Mouse (Mus musculus) frontal cortex, adult 2 months (tissue): ENCODE results near the gene Agrp. TPM values are rescaled to one million over a fixed set of nuclear protein-coding genes. Genes with fewer than 3 reads are reported as not detected.

Source experiments
- DNase-seq, 2 experiments: peaks; one replicate each; pipeline ENCODE4 v3.0.0; 2022; ENCODE audit warnings: low spot score in 1 of 2; ENCODE audit errors: extremely low spot score in 1 of 2
- polyA plus RNA-seq: library from polyadenylated mRNA; depleted of rRNA; stranded (reverse); fragments of >200 nt; gene quantifications from 2 replicates; pipeline ENCODE4 v1.2.3, GENCODE M21; 2012

Agrp gene
- polyA plus RNA-seq, 1 experiment: 0.36 TPM

DNA sequence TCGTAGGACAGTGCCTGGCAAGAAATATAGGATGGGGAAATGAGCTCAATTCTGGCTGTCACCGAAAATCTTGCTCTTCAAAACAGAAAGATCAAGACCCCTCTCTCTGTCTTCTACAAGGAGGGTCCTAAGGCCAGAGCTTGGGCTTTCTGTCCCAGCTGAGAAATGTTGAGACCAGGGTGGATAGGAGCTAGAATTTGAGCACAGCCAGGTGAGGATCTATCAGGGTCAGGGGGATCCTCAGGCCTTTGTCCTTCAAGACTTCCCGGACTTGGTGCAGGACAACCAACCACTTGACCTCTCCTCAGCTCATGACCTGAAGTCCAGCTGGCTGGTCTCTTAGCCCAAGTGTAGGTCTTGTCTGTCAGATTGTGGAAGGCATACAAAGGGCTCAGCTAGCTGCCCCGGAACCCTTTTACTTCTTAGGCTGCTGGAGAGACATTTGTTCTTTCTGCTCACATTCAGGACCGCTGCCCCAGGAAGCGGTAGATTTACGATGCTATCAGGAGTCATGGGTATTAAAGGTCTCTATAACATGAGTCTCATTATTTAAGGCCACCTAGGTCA lies 13.4 kb downstream of the Agrp start:
- no peak for DNase-seq

DNA sequence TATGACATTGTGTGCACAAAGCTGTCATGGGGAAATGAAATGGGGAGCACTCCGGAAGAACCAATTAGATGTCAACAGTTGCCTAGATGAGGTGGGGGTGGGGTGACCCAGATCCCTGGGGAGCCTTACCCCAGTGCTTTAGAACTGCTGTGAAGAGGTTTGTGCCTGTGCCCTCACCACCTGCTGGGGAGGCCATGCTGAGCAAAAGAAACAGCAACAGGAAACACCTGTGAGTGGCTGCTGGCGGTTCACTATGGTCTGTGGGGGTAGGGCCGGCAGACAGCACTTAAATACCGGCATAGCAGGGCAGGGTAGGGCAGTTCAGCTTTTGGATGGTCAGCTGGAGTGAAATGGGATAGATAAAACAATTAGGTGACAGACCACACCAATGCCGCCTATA lies 14.1 kb downstream of the Agrp start:
- no peak for DNase-seq

DNA sequence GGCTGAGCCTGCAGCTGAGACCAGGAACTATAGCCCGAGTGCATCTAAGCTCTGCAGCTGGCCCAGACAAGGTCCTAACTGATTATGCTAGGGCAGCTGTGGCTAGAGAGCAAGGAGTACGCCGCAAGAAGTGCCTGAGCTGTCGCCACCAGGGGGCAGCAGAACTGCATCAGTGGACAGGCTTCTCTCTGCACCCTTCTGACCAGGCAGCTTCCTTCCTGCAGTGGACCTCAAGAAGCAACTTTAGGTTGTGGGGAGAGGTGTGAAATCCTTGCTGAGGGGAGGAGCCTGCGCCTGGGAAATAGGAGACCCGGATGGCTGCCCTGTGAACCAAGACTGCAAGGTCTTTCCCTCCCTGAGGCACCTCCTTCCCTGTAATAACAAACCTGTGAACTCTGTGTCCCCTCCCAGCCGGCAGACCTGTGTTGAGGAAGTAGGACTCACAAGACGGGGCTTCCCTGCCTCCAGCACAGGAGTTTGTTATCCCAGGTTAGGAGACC lies 14.7 kb downstream of the Agrp start:
- peak; percentile 88 to 97 for DNase-seq

DNA sequence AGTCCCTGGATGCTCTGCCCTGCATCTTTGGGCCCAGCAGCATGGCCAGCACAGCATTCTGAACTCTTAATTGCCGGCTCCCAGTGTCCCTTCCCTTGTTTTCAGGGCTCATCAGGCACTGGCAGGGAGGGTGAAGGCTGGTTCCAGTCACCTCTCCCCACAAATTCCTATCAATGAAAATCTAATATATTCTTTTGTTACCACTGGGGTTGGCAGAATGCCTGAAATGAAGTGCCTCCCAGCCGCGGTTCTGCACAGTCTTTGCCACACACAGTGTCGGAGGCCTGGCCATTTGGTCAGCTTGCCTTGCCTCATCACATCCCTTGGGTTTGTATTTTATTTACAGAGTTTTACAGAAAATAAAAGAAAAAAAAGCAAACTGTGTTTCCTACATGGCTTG lies 15.4 kb downstream of the Agrp start:
- no peak for DNase-seq

DNA sequence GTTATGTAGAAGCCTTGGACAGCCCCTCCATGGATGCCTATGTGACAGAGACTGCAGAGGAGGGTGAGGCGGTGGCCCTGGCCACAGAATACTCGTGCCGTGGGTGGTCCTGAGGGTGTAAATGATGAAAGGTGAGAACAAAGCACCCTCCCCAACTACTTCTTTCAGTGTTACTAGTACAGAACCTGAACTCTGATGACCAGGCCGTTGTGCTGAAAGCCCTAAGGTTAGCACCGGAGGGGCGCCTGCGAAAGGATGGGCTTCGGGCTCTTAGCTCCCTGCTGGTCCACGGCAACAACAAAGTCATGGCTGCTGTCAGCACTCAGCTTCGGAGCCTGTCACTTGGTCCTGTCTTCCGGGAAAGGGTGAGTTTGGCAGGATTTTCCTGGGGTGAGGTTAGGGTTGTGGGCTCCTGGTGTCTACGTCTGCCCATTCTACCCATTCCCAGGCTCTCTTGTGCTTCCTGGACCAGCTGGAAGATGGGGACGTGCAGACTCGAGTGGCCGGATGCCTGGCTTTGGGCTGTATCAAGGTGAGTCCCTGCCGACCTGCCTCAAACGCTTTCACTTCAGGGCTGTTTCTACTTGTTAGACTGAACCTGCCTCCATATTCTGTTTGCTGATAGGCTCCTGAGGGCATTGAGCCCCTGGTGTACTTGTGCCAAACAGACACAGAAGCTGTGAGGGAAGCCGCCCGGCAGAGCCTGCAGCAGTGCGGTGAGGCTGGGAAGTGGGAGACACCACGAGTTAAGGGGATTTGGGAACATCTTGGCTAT lies 16.1 kb downstream of the Agrp start:
- no peak for DNase-seq

DNA sequence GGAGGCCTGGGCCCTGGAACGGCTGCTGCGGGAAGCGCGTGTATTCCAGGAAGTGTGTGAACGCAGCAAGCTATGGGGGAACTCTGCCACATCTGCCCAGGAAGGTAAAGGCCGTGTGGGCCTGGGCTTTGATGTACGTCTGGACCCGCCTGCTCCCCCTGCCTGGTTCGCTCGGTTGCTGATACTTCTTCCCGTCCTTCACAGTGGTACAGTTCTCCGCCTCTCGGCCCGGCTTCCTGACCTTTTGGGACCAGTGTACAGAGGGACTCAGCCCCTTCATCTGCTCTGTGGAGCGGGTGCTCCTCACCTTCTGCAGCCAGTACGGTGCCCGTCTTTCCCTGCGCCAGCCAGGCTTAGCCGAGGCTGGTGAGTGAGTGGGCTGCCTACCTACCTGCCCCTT lies 17.0 kb downstream of the Agrp start:
- no peak for DNase-seq

DNA sequence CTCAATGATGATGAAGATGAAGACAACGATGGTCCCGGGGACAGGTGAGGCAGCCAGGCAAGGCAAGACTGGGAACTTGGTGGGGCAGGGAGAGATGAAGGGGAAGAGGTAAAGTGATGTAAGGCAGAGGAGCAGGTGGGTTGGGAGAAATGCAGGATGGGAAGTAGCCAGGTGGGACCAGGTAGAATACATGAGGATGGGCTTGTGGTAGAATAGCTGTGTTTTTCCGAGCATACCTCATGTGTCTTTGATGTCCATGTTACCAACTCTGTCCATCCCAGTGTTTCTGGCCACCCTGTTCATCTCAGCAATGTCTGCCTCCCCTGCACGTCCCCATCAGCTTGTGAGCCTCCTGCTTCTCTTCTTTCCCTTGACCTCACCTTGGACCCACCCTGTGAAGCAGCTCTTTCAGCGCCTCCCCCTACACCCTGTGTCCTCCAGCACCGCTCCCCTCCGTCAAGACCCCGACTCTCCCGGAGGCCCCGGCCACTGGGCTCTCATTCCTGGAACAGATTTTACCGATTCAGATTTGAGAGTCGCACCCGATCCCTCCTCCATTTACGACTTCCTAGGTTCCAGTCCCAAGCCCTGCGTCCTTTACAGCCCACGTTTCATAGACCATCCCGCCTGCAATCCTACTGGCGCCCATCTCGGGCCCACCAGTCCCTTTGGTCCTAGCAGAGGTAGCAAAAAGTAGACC lies 18.2 kb downstream of the Agrp start:
- no peak for DNase-seq

DNA sequence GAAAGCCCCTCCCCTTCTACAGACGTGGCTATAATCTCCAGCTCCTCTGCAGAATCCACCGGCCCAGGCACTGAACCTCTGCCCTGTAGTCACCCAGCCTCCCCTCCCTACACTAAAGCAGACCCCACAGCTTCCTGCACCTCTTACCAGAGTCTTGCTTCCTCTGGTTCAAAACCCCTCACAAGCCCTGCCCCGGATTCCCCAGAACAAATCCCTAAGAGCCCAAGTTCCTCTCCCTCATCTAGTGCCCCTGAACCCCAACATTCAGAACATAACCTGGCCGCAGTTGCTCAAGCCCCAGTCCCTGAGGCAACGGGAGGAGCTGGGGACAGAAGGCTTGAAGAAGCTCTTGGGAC lies 18.9 kb downstream of the Agrp start:
- DNase-seq: no peak

DNA sequence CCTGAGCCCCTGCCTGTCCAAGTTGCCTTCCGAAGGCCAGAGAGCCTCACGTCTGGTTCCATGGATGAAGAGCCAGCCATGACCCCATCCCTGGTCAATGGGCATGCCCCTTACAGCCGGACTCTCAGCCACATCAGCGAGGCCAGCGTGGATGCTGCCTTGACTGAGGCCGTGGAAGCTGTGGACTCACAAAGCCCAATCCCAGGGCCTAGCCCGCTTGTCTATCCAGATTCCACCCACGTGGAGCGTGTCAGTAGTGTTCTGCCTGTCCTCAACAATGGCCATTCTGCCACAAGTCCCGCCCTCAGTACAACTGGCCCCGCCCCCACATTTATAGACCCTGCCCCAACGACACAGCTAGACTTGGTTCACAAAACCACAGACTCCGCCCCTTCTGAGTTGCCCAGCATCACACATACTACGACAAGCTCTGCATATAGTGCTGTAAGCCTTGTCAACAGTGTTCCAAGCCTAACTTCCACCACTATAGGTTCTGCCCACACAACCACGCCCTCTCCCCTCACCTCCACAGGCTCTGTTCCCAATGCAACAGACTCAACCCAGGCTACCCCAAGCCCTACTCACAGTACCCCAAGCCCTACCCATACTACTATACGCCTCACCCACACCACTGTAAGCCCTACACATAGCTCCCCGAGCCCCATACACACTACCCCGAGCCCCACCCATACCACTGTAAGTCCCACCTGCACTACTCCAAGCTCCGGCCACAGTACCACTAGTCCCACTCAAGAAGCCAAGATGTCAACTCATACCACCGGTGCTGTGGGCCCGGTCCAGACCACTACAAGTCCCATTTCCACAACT lies 19.5 kb downstream of the Agrp start:
- no peak for DNase-seq

DNA sequence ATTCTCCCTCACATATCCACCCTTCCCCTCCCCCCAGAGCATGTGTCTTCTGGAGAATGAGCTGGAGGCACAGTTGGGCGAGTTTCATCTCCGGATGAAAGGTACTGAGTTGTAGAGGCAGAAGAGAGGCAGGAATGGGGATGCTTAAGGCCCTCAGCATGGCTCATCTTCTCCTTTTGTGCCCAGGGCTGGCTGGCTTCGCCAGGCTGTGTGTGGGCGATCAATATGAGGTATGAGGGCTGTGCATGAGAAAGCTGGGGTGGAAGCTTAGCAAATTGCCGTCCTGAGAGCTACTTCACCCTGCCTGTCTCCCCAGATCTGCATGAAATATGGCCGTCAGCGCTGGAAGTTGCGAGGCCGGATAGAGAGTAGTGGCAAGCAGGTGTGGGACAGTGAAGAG lies 21.3 kb downstream of the Agrp start:
- peak in 1 of 2 experiments; percentile 74 for DNase-seq

DNA sequence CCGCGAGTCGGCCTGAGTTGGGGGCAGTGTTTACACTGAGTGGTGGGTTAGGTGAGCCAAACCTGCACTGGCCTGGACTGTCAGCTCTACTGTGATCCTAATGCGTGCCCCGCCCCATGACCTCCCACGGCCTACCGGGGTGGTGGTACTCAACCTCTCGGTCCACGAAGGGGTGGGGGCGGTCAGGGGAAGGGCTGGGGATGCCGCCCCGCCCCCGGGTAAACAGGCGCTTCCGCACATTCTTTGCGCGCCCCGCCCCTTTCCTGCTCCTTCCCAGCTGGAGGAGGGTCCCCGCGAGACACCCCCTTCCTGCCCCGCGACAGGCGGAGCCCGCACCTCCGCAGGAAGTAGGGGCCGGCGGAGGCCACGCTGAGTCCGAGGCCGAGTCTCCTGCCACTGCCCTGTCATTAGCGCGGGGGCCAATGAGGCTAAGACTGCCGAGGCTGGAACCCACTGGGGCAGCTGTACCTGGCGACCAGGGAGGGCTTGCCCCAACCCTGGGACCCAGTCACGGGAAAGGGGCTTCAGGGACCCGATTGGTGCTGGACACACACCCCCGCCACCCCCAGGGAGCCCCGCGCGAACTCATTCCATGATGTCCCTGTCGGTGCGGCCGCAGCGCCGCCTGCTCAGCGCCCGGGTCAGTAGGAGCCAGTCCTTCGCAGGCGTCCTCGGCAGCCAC lies 23.2 kb downstream of the Agrp start:
- DNase-seq: no peak

DNA sequence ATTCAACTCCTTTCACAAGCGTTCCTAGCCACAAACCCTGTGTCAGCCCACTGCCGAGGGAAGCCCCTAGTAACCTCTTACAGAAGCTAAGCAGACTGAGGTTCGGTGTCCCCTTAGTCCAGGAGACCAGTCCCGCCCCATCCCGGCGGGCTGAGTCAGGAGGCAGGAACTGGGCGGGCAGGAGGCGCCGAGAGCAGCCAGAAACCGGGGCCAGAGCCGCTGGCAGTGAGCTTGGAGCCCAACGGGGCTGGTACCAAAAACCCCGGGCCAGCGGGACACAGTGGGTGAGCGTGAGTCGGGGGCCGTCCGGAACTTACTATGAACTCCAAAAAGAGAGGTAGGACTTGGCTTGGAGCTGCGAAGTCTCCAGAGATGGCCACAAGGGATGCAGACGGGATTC lies 24.2 kb downstream of the Agrp start:
- no peak for DNase-seq

DNA sequence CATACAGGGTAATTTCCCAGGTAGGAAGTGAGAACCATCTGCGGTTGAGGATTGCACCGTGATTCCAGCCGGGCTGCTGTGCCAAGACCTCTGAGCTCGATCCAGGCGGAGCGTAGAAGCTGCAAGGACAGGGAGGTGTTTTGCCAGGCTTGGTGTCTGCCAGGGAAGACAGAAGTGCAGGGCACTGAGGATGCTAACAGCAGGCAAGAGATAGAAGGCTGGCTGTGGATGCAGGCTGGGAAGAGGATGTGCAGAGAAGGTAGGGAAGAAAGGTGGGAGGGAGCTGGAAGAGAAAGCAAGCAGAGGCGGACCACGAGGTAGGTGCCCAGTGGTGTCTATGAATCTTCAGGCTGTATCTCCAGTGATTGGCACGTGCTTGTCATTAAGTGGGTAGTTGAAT lies 25.4 kb downstream of the Agrp start:
- peak in 1 of 2 experiments; percentile 58 for DNase-seq

DNA sequence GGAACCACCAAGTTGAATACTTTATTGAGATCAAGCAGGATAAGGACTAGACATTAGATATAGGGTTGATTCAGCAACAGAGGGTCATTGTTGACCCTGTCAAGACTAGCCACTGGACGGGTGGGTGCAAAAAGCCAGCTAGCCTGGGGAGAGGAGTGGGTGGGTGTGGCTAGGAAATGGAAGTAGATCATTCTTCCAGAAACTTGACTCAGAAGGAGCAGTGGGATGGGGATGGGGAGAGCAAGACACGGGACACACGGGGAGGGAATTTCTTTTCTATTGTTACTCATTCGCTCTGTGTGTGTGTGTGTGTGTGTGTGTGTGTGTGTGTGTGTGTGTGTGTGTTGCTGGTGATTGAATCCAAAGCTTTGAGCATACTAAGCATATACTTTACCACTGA lies 27.4 kb downstream of the Agrp start:
- DNase-seq: no peak

DNA sequence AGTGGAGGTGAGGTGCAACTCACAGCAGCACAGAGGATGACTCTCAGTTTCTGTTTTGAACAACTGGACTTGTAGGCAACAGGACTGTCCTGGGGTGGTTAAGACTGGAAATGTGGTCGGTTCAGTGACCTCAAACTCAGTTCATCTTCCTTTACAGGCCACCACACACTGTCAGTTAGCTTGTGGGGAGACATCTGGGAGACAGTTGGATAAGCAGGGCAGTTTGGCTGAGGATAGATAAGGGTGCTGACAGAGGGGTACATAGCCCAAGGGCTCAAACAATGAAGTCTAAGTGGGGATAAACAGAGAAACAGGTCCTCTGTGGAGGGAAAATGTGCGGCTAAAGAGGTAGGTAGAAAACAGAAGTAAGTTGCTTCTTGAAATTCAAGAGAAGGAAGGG lies 27.8 kb downstream of the Agrp start:
- DNase-seq: no peak

DNA sequence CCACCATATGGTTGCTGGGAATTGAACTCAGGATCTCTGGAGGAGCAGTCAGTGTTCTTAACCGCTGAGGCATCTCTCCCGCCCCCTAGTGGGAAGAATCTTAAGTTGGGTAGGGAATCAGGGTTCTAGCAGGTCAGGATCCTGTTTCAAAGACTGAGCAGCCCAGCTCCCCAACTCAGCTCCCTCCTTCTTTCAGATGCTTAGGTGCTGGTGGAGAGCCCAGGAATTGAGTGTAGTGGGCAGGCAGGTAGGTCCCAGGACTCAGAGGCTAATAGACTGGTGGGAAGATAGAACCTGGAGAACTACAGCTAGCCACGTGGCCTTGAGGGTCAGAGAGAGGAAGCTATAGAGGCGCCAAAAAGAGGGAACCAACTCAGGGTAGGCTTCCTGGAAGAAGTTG lies 29.5 kb downstream of the Agrp start:
- peak in 1 of 2 experiments; percentile 68 for DNase-seq

DNA sequence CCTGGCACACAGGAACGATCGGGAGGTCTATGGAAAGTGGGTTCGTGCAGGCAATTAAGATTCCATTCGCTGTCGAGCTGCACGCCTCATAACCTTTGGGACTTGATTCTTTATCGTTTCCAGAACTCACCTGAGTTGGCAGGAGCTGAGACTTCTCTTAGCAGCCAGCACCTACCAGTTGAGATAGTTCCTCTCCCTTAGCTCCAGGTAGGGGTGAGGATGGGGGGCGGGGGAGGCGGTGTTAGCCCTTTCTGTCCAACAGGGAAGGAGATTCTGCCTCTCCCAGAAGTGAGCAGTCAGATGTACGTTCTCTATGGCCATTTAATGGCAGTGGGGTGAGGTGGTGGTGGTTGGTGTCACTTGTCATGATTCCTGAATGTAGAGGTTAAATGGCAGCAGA lies 30.1 kb downstream of the Agrp start:
- no peak for DNase-seq

DNA sequence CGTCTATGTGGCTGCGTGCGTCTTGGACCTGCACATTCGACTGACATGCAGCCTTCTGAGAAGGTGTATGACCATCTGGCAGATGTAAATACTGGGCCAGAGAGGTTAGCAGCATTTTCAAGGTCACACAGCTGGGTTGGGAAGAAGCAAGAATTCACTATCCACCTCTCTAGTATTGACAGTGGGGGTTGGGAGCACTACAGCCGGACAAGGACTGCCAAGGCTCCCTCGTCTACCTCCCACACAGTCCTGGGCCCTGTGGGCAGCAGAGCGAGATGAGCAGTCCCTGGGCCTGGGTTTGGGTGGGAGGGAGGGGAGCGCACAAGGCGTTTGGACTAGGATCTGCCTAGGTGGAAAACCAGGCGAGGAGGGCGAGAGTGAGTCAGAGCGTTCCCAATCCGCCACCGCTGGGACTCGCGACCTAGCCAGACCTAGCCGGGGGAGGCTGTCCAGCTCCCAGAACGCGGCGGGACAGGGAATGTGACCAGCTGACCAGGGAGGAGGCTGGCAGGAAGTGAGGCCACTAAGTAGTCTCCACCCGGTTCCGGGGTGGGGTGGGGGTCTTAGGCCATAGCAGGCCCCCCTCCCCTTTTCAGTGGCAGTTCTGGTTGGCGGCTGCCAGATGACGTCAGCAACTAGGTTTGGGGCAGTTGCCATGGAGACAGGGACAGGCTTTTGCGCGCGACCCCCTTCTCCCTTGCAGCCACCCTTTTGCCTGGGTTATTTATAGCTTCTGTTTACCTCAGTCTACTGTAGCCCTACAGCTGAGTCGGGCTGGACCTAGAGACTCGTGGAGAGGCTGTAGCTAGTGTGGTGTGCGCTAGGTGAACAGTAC lies 30.8 kb downstream of the Agrp start:
- DNase-seq: peak; percentile 79 to 88

DNA sequence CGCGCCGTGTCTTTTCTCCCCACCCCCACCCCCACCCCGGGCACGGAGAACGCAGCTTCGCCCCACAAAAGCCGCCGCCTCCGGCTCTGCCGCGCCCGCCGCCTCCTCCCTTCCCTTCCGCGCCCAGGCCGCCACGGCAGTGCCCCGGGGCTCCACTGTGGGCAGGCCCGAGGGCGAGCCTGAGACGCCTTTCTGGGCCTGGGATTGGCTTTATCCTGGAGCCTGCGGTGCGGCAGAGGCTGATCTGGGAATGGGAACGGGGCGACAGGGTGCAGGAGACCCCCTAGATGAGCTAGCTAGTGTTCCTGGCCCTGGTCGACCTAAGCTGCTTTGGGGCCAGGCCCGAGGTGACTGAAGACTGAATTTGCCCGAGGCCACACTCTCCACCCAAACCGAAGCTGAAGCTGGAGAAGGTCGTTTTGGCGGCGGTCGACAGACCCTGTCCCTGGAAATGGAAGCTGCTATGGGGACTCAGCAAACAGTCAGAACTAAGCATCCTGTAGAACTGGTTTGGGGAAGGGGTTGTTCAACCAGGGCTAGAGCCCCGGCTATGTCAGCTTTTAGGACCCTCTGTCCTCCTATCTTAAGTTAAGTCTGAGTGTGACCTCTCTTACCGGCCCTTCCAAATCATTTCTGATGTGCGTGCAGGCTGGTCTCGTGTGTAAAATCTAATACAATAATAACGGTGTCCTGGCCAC lies 31.6 kb downstream of the Agrp start:
- no peak for DNase-seq
